Mouse (Mus musculus) CH12.LX (cell line): Measurements from ENCODE around the gene Macrod2. TPM values are rescaled to one million over a fixed set of nuclear protein-coding genes. Genes with fewer than 3 reads are reported as not detected.

Source experiments
- DNase-seq: peaks from one replicate; pipeline ENCODE4 v3.0.0-alpha.2; 2013; ENCODE audit errors: extremely low read depth
- H3K27ac ChIP-seq: 2 replicates; pipeline ENCODE4 v1.5.1; 2012; ENCODE audit warnings: low read depth, mild to moderate bottlenecking, control low read depth, moderate library complexity; ENCODE audit not compliant: insufficient read depth
- H3K27me3 ChIP-seq: replicated peaks from 2 replicates; pipeline ENCODE3; 2012; ENCODE audit warnings: inconsistent platforms
- H3K36me3 ChIP-seq, 2 experiments: replicated peaks in 1 of 2; 2 replicates each; pipeline versions ENCODE3 to v1.6.1; 2012; ENCODE audit warnings: inconsistent platforms in 1 of 2, low read length in 1 of 2, mild to moderate bottlenecking in 1 of 2, mixed read lengths in 1 of 2, moderate library complexity in 1 of 2; ENCODE audit not compliant: control insufficient read depth in 1 of 2, insufficient read depth in 1 of 2
- H3K4me1 ChIP-seq, 2 experiments: 2 replicates each; pipeline ENCODE4 v1.6.1; 2012; ENCODE audit warnings: inconsistent platforms in 1 of 2, moderate library complexity in 1 of 2; ENCODE audit not compliant: insufficient read depth in 2 of 2, control insufficient read depth in 1 of 2
- H3K4me2 ChIP-seq: 2 replicates; pipeline ENCODE4 v1.6.1; 2012; ENCODE audit warnings: low read depth, mild to moderate bottlenecking, control low read depth; ENCODE audit not compliant: poor library complexity, insufficient read depth, severe bottlenecking
- H3K4me3 ChIP-seq, 3 experiments: fragments of 150-350 bp in 1 of 3; sonication (generic) in 1 of 3; replicated peaks in 1 of 3; 2 replicates each; pipeline versions ENCODE3 to v1.5.1; 2011 to 2012; ENCODE audit warnings: low read depth in 2 of 3, low read length in 2 of 3, mild to moderate bottlenecking in 2 of 3, moderate library complexity in 2 of 3, control low read depth in 1 of 3, improper control_type of control experiment in 1 of 3, inconsistent platforms in 1 of 3, mixed read lengths in 1 of 3; ENCODE audit not compliant: poor library complexity in 1 of 3
- H3K79me2 ChIP-seq: replicated peaks from 2 replicates; pipeline ENCODE4 v1.6.1; 2012; ENCODE audit warnings: mild to moderate bottlenecking, moderate library complexity; ENCODE audit not compliant: control insufficient read depth, poor library complexity, insufficient read depth, severe bottlenecking; ENCODE audit errors: extremely low read depth
- H3K9ac ChIP-seq: 2 replicates; pipeline ENCODE4 v1.6.1; 2012; ENCODE audit warnings: low read depth, mild to moderate bottlenecking, control low read depth, moderate library complexity; ENCODE audit not compliant: insufficient read depth
- H3K9me3 ChIP-seq: replicated peaks from 2 replicates; pipeline ENCODE3; 2012; ENCODE audit warnings: low read length, inconsistent platforms, mixed read lengths
- BHLHE40 ChIP-seq: IDR thresholded peaks from 2 replicates; pipeline ENCODE4 v1.6.1; 2011; ENCODE audit warnings: mild to moderate bottlenecking, low read depth, low read length, improper control_type of control experiment
- CHD1 ChIP-seq: IDR thresholded peaks from 2 replicates; pipeline ENCODE4 v1.6.1; 2012; ENCODE audit warnings: low read depth, low read length, improper control_type of control experiment, inconsistent platforms
- CHD2 ChIP-seq: IDR thresholded peaks from 2 replicates; pipeline ENCODE4 v1.6.1; 2011; ENCODE audit warnings: low read length, improper control_type of control experiment
- ELF1 ChIP-seq: IDR thresholded peaks from 2 replicates; pipeline ENCODE4 v1.6.1; 2014; ENCODE audit warnings: low read depth, mild to moderate bottlenecking, inconsistent platforms, low read length, improper control_type of control experiment
- EP300 ChIP-seq: IDR thresholded peaks from 2 replicates; pipeline ENCODE4 v1.6.1; 2011; ENCODE audit warnings: low read length, improper control_type of control experiment
- HCFC1 ChIP-seq: IDR thresholded peaks from 2 replicates; pipeline ENCODE4 v1.6.1; 2012; ENCODE audit warnings: low read depth, mild to moderate bottlenecking, inconsistent platforms, low read length, improper control_type of control experiment
- IRF4 ChIP-seq: IDR thresholded peaks from 2 replicates; pipeline ENCODE4 v1.6.1; 2014; ENCODE audit warnings: low read depth, mild to moderate bottlenecking, inconsistent platforms, low read length, improper control_type of control experiment
- JUND ChIP-seq: conservative IDR thresholded peaks from 2 replicates; pipeline ENCODE4 v1.6.1; 2011; ENCODE audit warnings: low read depth, low read length, improper control_type of control experiment
- MAX ChIP-seq: IDR thresholded peaks from 2 replicates; pipeline ENCODE4 v1.6.1; 2011; ENCODE audit warnings: low read length, improper control_type of control experiment
- MAZ ChIP-seq: IDR thresholded peaks from 2 replicates; pipeline ENCODE4 v1.6.1; 2012; ENCODE audit warnings: low read depth, mild to moderate bottlenecking, inconsistent platforms, low read length, improper control_type of control experiment, moderate library complexity
- NRF1 ChIP-seq: IDR thresholded peaks from 2 replicates; pipeline ENCODE4 v1.6.1; 2014; ENCODE audit warnings: low read depth, mild to moderate bottlenecking, inconsistent platforms, low read length, improper control_type of control experiment, moderate library complexity
- SIN3A ChIP-seq: IDR thresholded peaks from 2 replicates; pipeline ENCODE4 v1.6.1; 2012; ENCODE audit warnings: low read length, improper control_type of control experiment, inconsistent platforms
- SMC3 ChIP-seq: IDR thresholded peaks from 2 replicates; pipeline ENCODE4 v1.6.1; 2011; ENCODE audit warnings: low read depth, low read length, improper control_type of control experiment
- TBP ChIP-seq: conservative IDR thresholded peaks from 2 replicates; pipeline ENCODE4 v1.6.1; 2011; ENCODE audit warnings: low read depth, low read length, improper control_type of control experiment
- UBTF ChIP-seq: IDR thresholded peaks from 2 replicates; pipeline ENCODE4 v1.6.1; 2012; ENCODE audit warnings: low read depth, mild to moderate bottlenecking, inconsistent platforms, low read length, improper control_type of control experiment, moderate library complexity
- USF1 ChIP-seq: IDR thresholded peaks from 2 replicates; pipeline ENCODE4 v1.6.1; 2014; ENCODE audit warnings: low read depth, mild to moderate bottlenecking, inconsistent platforms, low read length, improper control_type of control experiment
- USF2 ChIP-seq: conservative IDR thresholded peaks from 2 replicates; pipeline ENCODE4 v1.6.1; 2011; ENCODE audit warnings: low read depth, low read length, improper control_type of control experiment
- ZKSCAN1 ChIP-seq: IDR thresholded peaks from 2 replicates; pipeline ENCODE4 v1.6.1; 2012; ENCODE audit warnings: low read depth, inconsistent platforms, low read length, improper control_type of control experiment, borderline replicate concordance
- ZMIZ1 ChIP-seq: IDR thresholded peaks from 2 replicates; pipeline ENCODE4 v1.6.1; 2012; ENCODE audit warnings: low read depth, mild to moderate bottlenecking, inconsistent platforms, low read length, improper control_type of control experiment
- ZNF384 ChIP-seq: IDR thresholded peaks from 2 replicates; pipeline ENCODE4 v1.6.1; 2012; ENCODE audit warnings: low read depth, low read length, improper control_type of control experiment, inconsistent platforms
- dilution Hi-C: fragments of 300-500 bp; cut with MboI; formaldehyde crosslinking; loops from 2 replicates; pipeline ENCODE4 v1.14.3; 2020; ENCODE audit warnings: low sequenced_read_pairs; ENCODE audit not compliant: extremely low pct_unique_long_range_greater_than_20kb, extremely low pct_ligation_motif_present
- in situ Hi-C: fragments of 300-500 bp; cut with MboI; formaldehyde crosslinking; loops from 3 replicates; pipeline ENCODE4 v1.14.3; 2019; ENCODE audit warnings: low sequenced_read_pairs, low pct_ligation_motif_present, low pct_unique_long_range_greater_than_20kb, mixed read lengths
- polyA plus RNA-seq: library from polyadenylated mRNA; unstranded; fragments of >175 nt; gene quantifications from 2 replicates; pipeline ENCODE4 v1.2.1, GENCODE M21; 2012; ENCODE audit warnings: low read depth; ENCODE audit not compliant: insufficient read length
- total RNA-seq, 2 experiments: library from RNA; depleted of rRNA; stranded (reverse); fragments of 300-350 nt in 1 of 2; fragments of >200 nt in 1 of 2; gene quantifications; 2 replicates each; pipeline ENCODE4 v1.2.3; 2012 to 2014

The Macrod2 gene
- total and polyA plus RNA-seq, 3 experiments, result not detected

- no peaks in the 10 kb centered on the region for H3K4me1 ChIP-seq
- TF ChIP-seq IRF4, result no peak
- H3K79me2 ChIP-seq, result no peaks in the 10 kb centered on the region
- H3K9me3 ChIP-seq, result peaks cover 50% of the 10 kb centered on the region
- DNase-seq, result no peak
- H3K27me3 ChIP-seq, result no peaks in the 10 kb centered on the region
- no peak overlapping the region for H3K27ac ChIP-seq
- H3K36me3 ChIP-seq, result no peaks in the 10 kb centered on the region
- H3K4me2 ChIP-seq, result no peak overlapping the region
- H3K9ac ChIP-seq, result no peak overlapping the region
- in situ Hi-C loops, result no loop called here
- dilution Hi-C loops, result no loop called here
- no peak overlapping the region for H3K4me3 ChIP-seq
Observed at GRCm38 (mm10) chr2:142057889-142058750, 1663.0 kb downstream of the Macrod2 start.

- dilution Hi-C loops, result no loop called here
- DNase-seq, result no peak
- H3K4me2 ChIP-seq, result no peak overlapping the region
- no peak overlapping the region for H3K4me3 ChIP-seq
- no peaks in the 10 kb centered on the region for H3K27me3 ChIP-seq
- no peak overlapping the region for H3K9ac ChIP-seq
- H3K4me1 ChIP-seq, result no peaks in the 10 kb centered on the region
- no peak for TF ChIP-seq BHLHE40
- TF ChIP-seq CHD1, result no peak
- no peak for TF ChIP-seq JUND
- no peak for TF ChIP-seq ELF1
- TF ChIP-seq SIN3A, result no peak
- no peak for TF ChIP-seq ZKSCAN1
- TF ChIP-seq NRF1, result no peak
- no peak for TF ChIP-seq ZNF384
- no peak for TF ChIP-seq EP300
- TF ChIP-seq HCFC1, result no peak
- TF ChIP-seq SMC3, result no peak
- TF ChIP-seq ZMIZ1, result no peak
- TF ChIP-seq CHD2, result no peak
- no peak for TF ChIP-seq MAZ
- TF ChIP-seq USF1, result no peak
- no peak for TF ChIP-seq TBP
- TF ChIP-seq UBTF, result no peak
- TF ChIP-seq USF2, result no peak
- no peak for TF ChIP-seq MAX
- TF ChIP-seq, all 38 proteins: peak for 0
- no peak overlapping the region for H3K27ac ChIP-seq
- no peaks in the 10 kb centered on the region for H3K79me2 ChIP-seq
- H3K36me3 ChIP-seq, result no peaks in the 10 kb centered on the region
- in situ Hi-C loops, result no loop called here
- peaks cover 50% of the 10 kb centered on the region for H3K9me3 ChIP-seq
Observed at GRCm38 (mm10) chr2:142058751-142059090, 1663.6 kb downstream of the Macrod2 start.
